Mouse (Mus musculus) heart, postnatal 14 days (tissue): Measurements from ENCODE around the gene Gm10600. TPM values are rescaled to one million over a fixed set of nuclear protein-coding genes. Genes with fewer than 3 reads are reported as not detected.
"Not testable (repeated sequence)": the region's sequence is repeated elsewhere in the genome, so short reads cannot be mapped to it uniquely, and the experiment has no call there.

Experiments
- DNase-seq, 2 experiments: peaks; one replicate each; pipeline ENCODE4 v3.0.0; 2021 to 2022
- intact Hi-C: fragments of 180-260 bp; cut with DNase I; formaldehyde crosslinking; loops from one replicate; pipeline ENCODE4 v1.15.1; 2025
- long read RNA-seq, 2 experiments: library from polyadenylated mRNA; stranded (forward); transcript quantifications; one replicate each; pipeline ENCODE4 v2.0.0; 2021
- total RNA-seq, 2 experiments: library from RNA; stranded (reverse); gene quantifications; 2 replicates each; pipeline ENCODE4 v1.2.3; 2021

Gm10600 gene
- total RNA-seq, result under 1 TPM; 0.15 to 0.19 TPM
- long read RNA-seq, experiment 1, result 0 reads
- long read RNA-seq, experiment 2, result 0 reads

DNA sequence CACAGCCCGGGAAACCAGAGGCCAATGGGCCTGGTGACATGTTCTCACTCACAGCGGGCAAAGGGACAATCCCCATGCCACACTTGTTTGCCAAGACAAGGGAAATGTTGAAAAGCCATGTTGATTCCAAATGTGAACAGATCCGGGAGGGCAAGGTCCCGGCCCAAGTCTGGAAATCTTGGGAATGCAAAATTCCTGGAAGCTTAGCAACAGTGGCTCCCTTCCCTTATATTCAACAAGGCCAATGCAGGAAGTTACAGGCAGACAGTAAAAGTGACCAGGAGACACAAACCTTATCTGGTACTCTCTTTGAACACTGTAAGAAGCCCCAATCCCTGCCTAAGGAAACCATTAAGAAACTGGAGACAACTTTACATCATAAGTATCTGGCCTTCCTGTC lies at the start of gene Gm10600:
Gene Gm10600 (plus strand): TSS at position 301 of the 400 bp plus-strand sequence.
- intact Hi-C loops, result not testable (repeated sequence)

DNA sequence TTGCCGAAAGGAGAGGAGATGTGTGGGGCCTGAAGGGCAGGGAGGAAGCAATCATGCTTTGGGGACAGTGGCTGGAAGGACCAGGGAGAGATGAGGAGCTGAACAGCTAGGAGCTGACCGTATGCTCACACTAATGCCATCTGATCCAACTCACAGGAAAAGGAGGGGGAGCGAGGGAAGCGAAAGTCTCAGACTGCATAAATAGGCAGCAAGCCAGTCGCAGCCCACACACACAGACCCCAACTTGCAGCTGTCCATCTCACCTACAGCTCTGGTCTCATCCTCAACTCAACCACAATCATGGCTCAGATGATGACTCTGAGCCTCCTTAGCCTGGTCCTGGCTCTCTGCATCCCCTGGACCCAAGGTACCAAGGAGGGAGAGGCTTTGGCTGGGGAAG lies 15.0 kb downstream of the Gm10600 start, which contains the start of gene Ccl21b:
Gene Ccl21b (plus strand): TSS at position 301 of the 400 bp plus-strand sequence.
- intact Hi-C loops, DNase-seq: not testable (repeated sequence)

More for the DNA sequence above, at the start of gene Gm10600:
- DNase-seq, result not testable (repeated sequence)

Other genes with a start within 250 kb of the Gm10600 start
- not detected for gene Gm21093, start 205.9 kb upstream of the Gm10600 start, total RNA-seq
- gene Gm3893, start 149.4 kb upstream of the Gm10600 start, total RNA-seq, result not detected
- 10 to 100 TPM; 22.7 to 23.8 TPM for gene Gm13304, start 125.8 kb upstream of the Gm10600 start, total RNA-seq
- gene Gm13306, start 87.2 kb upstream of the Gm10600 start, total RNA-seq, result not detected
- under 1 TPM; 0.44 to 0.88 TPM for gene Gm13305, start 72.0 kb upstream of the Gm10600 start, total RNA-seq
- gene Ccl21b, start 15.1 kb downstream of the Gm10600 start, total RNA-seq, result not detected
- gene Gm21953, start 53.6 kb downstream of the Gm10600 start, total RNA-seq, result not detected
- not detected for gene Fam205a3, start 77.7 kb downstream of the Gm10600 start, total RNA-seq
- not detected for gene Gm21586, start 198.7 kb downstream of the Gm10600 start, total RNA-seq
- gene Gm2163, start 226.1 kb downstream of the Gm10600 start, total RNA-seq, result not detected